Mouse (Mus musculus): ENCODE measurements around the gene Klk14. TPM values are rescaled to one million over a fixed set of nuclear protein-coding genes. Genes with fewer than 3 reads are reported as not detected.

The Klk14 gene
- polyA plus RNA-seq, 1 experiment from 2014 or later = not detected

Other genes starting within 250 kb of the Klk14 start
- not detected in 2 replicates for gene Cldnd2, start 249.6 kb upstream of the Klk14 start, polyA plus RNA-seq (2015; fragmentation: Nextera tagmentation; extraction: Ambion mirVana)
- gene Etfb, start 246.3 kb upstream of the Klk14 start, polyA plus RNA-seq (2015; fragmentation: Nextera tagmentation; extraction: Ambion mirVana) = 152 and 167 TPM in 2 replicates
- gene Gm45233, start 246.3 kb upstream of the Klk14 start, polyA plus RNA-seq (2015; fragmentation: Nextera tagmentation; extraction: Ambion mirVana) = 0.26 and 0.47 TPM in 2 replicates
- gene Vsig10l, start 227.3 kb upstream of the Klk14 start, polyA plus RNA-seq (2015; fragmentation: Nextera tagmentation; extraction: Ambion mirVana) = 4.2 and 4.9 TPM in 2 replicates
- 3.7 and 4.9 TPM in 2 replicates for gene Iglon5, start 200.3 kb upstream of the Klk14 start, polyA plus RNA-seq (2015; fragmentation: Nextera tagmentation; extraction: Ambion mirVana)
- not detected in 2 replicates for gene 4931406B18Rik, start 184.5 kb upstream of the Klk14 start, polyA plus RNA-seq (2015; fragmentation: Nextera tagmentation; extraction: Ambion mirVana)
- 0.57 and 1.5 TPM in 2 replicates for gene Cd33, start 146.0 kb upstream of the Klk14 start, polyA plus RNA-seq (2015; fragmentation: Nextera tagmentation; extraction: Ambion mirVana)
- gene Zfp658, start 128.2 kb upstream of the Klk14 start, polyA plus RNA-seq (2015; fragmentation: Nextera tagmentation; extraction: Ambion mirVana) = 8.8 and 9.4 TPM in 2 replicates
- 13.2 and 16.0 TPM in 2 replicates for gene Zfp719, start 110.8 kb upstream of the Klk14 start, polyA plus RNA-seq (2015; fragmentation: Nextera tagmentation; extraction: Ambion mirVana)
- gene Zfp819, start 83.2 kb upstream of the Klk14 start, polyA plus RNA-seq (2015; fragmentation: Nextera tagmentation; extraction: Ambion mirVana) = 0.37 and 0.67 TPM in 2 replicates
- not detected in 2 replicates for gene Ceacam18, start 55.7 kb upstream of the Klk14 start, polyA plus RNA-seq (2015; fragmentation: Nextera tagmentation; extraction: Ambion mirVana)
- 0.17 and 0.28 TPM in 2 replicates for gene Siglece, start 30.3 kb upstream of the Klk14 start, polyA plus RNA-seq (2015; fragmentation: Nextera tagmentation; extraction: Ambion mirVana)
- 20.2 and 23.1 TPM in 2 replicates for gene Ctu1, start 18.4 kb upstream of the Klk14 start, polyA plus RNA-seq (2015; fragmentation: Nextera tagmentation; extraction: Ambion mirVana)
- not detected in 2 replicates for gene Klk13, start 22.1 kb downstream of the Klk14 start, polyA plus RNA-seq (2015; fragmentation: Nextera tagmentation; extraction: Ambion mirVana)
- not detected in 2 replicates for gene Klk12, start 78.5 kb downstream of the Klk14 start, polyA plus RNA-seq (2015; fragmentation: Nextera tagmentation; extraction: Ambion mirVana)
- gene Klk11, start 84.2 kb downstream of the Klk14 start, polyA plus RNA-seq (2015; fragmentation: Nextera tagmentation; extraction: Ambion mirVana) = not detected in 2 replicates
- gene Klk10, start 90.6 kb downstream of the Klk14 start, polyA plus RNA-seq (2015; fragmentation: Nextera tagmentation; extraction: Ambion mirVana) = not detected in 2 replicates
- gene Klk9, start 101.5 kb downstream of the Klk14 start, polyA plus RNA-seq (2015; fragmentation: Nextera tagmentation; extraction: Ambion mirVana) = not detected in 2 replicates
- gene Klk8, start 107.2 kb downstream of the Klk14 start, polyA plus RNA-seq (2015; fragmentation: Nextera tagmentation; extraction: Ambion mirVana) = 4.8 and 5.5 TPM in 2 replicates
- not detected in 2 replicates for gene Klk7, start 120.9 kb downstream of the Klk14 start, polyA plus RNA-seq (2015; fragmentation: Nextera tagmentation; extraction: Ambion mirVana)
- not detected in 2 replicates for gene Klk6, start 134.1 kb downstream of the Klk14 start, polyA plus RNA-seq (2015; fragmentation: Nextera tagmentation; extraction: Ambion mirVana)
- gene Klk5, start 151.6 kb downstream of the Klk14 start, polyA plus RNA-seq (2015; fragmentation: Nextera tagmentation; extraction: Ambion mirVana) = not detected in 2 replicates
- 0.14 TPM in 1 of 2 replicates, not detected in the other for gene Klk4, start 190.7 kb downstream of the Klk14 start, polyA plus RNA-seq (2015; fragmentation: Nextera tagmentation; extraction: Ambion mirVana)
- not detected in 2 replicates for gene Klk15, start 243.3 kb downstream of the Klk14 start, polyA plus RNA-seq (2015; fragmentation: Nextera tagmentation; extraction: Ambion mirVana)

All from forebrain, embryonic 13.5 days (tissue).